Mouse (Mus musculus): ENCODE measurements around the gene Rsph9. TPM values are rescaled to one million over a fixed set of nuclear protein-coding genes. Genes with fewer than 3 reads are reported as not detected.

The Rsph9 gene
- total RNA-seq, 2 experiments from 2014 or later = 7.3 TPM; not detected in 1

DNA sequence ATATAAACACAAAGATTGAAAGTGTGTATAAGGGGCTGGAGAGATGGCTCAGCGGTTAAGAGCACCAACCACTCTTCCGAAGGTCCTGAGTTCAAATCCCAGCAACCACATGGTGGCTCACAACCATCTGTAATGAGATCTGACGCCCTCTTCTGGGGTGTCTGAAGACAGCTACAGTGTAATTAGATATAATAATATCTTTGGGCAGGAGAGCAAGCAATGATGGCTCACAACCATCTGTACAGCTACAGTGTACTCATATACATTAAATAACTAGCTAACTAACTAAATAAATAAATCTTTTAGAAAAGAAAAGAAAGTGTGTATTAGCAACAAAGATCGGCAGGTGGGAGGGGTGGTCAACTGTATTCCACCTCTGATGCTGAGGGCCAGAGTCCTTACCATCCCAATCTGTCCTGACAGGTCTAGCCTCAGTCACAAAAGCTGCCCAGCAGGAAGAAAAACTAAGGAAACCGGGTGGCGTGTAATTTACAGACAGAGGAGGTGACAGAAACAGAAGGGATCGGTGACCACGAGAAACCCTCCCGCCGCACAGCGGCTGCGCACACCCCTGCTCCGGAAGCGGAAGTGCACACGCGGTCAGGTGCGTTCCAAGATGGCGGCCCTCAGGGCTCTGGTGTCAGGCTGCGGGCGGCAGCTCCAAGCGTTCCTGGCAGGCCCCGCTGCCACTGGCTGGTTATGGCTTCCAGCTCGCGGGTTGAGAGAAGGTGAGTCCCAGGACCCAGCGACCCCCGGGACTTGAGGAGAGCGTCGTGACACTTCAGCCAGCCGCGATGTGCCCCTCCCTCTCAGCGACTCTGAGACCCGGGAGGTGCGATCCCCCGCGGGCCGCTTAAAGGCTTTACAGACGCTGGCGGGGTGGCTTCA lies 33.4 kb downstream of the Rsph9 start, which contains the start of gene Mrps18a:
Gene Mrps18a, plus strand, starts transcription at position 585 of the 888 bp plus-strand sequence.
- ATAC-seq (replicated peaks; ENCODE audit: low FRiP score, poor library complexity, severe bottlenecking) = peak; percentile 99

DNA sequence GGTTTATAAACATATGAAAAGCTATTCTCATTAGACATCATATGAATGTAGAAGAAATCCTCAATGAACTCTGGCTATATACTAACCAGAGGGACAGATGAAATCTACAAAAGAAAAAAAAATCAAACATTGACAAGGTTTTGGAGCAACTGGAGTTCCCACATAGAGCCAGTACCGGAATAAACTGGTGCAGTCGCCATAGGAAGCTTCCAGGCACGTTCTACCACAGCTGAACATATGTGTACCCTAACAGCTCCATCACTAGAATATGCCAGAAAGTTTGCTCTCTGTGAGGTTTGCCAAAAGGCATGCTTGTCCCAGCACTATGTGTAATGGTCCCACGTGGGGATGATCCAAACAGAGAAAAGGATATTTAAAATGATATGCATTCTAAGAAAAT lies 35.7 kb downstream of the Rsph9 start:
- no peak for ATAC-seq (replicated peaks; ENCODE audit: low FRiP score, poor library complexity, severe bottlenecking)

DNA sequence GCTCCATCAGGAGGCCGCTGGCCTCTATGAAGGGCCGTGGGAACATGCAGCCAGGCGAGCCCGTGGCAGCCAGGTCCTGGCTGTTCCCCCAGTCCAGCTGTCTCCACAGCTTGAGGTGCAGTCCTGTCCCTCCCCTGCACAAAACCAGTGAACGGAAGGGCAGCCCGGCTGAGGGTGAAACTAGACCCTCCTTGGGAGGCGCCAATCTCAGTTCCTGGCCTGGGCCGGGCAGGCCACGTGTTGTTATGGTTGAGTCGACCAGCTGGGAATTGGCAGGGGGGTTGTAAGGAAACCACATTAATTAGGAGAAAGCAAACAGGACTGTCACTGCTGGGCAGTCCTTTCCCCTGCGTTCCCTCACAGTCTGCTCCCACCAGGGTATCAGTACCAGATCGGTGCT lies 39.5 kb downstream of the Rsph9 start:
- ATAC-seq (replicated peaks; ENCODE audit: low FRiP score, poor library complexity, severe bottlenecking) = no peak

DNA sequence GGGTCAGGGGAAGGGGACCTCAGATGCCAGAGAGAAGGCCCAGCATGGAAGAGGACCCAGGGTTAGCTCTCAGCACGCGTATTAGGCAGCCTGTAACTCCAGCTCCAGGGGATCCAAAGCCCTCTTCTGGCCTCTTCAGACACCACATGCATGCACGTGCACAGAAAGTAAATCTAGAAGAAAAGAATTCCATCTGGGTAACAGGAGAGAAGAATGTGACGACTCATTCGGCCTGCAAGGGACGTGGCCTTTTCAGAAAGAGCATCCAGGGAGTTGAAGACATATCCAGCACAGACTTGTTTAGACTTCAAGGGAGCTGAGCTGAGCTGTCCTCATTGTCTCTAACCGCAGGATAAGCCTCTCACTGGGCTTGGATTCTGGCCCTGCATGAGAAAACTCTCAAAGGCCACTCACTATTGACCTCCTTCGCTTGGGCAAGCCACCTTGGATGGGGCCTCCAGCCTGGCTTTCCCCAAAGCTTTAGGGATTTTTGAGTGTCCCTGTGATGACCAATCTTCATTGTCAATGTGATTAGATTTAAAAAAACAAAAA lies 41.3 kb downstream of the Rsph9 start:
- no peak for ATAC-seq (replicated peaks; ENCODE audit: low FRiP score, poor library complexity, severe bottlenecking)

DNA sequence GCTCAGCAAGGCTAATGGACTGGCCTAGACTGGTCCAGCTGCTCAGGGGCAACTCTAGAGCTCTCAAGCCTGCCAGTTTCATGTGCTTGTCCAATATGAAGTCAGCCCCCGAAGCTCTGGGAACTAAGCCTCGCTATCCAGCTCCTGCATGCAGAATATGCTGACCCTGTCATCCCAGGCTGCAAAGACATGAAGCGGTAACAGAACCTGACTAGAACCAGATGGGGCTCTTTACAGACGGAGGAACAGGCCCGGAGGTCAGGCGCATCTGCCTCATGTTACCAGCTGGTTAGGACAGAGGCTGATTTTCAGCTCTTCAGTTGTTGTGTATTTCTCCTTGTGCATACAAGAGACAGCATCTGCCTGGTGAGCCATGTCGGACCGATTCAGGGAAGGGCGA lies 42.1 kb downstream of the Rsph9 start:
- ATAC-seq (replicated peaks; ENCODE audit: low FRiP score, poor library complexity, severe bottlenecking) = no peak

DNA sequence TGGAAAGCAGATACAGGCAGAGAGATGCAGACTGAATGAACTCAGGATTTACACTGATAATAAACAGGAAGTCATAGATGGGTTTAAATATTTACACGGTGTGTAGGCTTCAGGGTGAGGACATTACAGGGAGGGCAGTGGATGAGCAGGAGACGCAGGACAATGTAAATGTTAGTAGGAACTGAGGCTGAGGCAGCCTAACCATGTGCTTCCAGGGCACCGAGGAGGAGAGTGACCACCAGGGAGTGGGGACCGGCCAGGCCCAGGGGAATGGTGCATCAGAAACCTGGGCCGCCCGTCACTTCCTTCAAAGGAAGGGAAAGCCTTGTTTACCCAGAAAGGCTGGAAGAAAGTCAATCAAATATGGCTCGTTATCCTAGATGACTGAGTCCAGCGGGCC lies 45.5 kb downstream of the Rsph9 start:
- ATAC-seq (replicated peaks; ENCODE audit: low FRiP score, poor library complexity, severe bottlenecking) = no peak

DNA sequence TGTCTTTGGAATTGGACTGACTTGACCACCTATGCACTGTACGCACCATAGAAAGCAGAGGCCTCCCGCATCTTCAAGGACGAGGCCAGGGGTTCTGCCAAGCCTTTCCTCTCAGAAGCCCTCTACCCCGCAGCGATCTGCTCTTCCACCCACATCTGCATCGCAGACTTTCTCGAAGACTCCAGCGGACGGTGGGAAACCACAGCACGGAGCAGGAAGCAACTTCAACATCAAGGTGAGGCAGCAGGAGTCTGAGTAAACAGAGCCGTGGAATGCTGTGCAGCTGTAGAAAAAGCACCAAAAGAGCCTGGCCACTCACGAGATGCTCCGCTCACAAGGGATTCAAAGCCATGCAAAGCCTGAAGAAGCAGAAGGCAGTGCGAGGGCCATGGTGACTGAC lies 52.1 kb downstream of the Rsph9 start:
- no peak for ATAC-seq (replicated peaks; ENCODE audit: low FRiP score, poor library complexity, severe bottlenecking)

DNA sequence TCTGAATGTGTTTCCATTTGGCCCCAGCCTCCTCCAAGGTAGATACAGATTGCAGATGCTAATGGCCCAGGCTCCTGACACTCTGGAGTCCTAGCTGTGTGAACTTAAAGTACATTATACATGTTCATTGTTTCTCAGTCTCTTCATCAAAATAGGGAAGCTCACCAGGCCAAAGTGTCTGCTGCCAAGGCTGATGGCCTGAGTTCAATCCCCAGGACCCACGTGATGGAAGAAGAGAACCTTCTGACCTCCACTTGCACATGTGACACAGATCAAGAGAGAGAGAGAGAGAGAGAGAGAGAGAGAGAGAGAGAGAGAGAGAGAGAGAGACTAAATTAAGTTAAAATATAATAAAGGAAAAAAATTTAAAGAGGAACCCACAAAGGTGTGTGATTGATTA lies 52.7 kb downstream of the Rsph9 start:
- ATAC-seq (replicated peaks; ENCODE audit: low FRiP score, poor library complexity, severe bottlenecking) = no peak

DNA sequence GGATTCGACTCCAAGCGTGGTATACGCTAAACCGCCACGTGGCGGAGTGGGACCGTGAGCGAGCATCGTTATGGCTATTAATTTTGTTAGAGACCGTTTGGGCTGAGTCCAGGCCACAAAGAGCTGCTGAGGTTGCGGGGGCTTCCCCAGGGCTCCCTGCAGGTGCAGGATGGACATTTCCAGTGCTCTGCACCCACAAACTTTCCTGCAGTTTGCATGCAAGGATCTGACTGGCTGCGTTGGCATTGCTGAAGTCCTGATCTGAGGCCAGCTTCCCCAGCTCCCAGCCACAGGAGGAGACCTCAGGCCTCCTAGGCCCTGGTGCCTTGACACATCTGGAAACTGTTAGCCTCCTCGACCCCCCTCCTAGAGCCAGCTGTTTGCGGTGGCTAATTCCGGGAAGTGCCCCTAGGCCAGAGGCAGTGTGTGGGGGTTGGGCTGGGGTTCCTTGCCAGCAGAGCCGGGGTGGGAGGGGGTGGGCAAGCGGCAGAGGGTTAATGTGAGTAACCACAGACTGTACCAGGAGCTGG lies 57.6 kb downstream of the Rsph9 start:
- no peak for ATAC-seq (replicated peaks; ENCODE audit: low FRiP score, poor library complexity, severe bottlenecking)

DNA sequence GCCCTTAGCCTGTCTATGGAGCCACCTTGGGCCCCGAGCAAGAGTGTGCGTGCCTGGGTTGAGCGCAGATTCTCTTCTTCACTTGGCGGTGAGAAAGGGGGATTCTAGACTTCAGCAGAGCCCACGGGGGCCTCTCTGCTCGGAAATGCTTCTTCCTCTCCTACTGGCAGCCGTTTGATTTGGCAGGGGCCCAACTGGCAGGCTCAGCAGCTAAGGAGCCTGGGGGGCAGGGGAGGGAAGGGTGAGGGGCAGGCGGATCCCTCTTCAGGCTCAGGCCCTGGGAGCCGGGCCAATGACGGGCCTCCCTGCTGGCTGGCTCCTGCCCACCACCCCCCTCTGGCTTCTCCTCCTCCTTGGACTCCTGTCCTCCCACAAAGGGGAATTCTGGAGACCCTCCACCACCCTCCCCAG lies 59.9 kb downstream of the Rsph9 start:
- no peak for ATAC-seq (replicated peaks; ENCODE audit: low FRiP score, poor library complexity, severe bottlenecking)

DNA sequence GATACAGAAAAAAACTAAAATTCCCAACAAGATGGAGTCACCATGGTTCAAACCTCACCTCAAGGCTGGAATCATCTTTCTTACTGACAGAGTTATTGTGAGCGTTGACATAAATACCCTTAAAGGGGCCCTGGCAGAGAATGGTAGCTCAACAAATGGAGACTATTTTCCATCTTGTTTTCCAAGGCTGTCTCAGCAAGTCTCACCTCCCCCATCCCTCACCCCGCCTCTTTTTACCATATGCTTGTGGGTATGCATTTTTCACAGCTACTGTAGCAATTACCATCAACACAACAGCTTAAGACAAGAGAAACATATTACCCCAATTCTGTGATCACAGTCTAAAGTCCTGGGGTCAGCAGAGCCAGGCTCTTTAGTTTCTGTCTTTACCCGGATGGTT lies 60.6 kb downstream of the Rsph9 start:
- ATAC-seq (replicated peaks; ENCODE audit: low FRiP score, poor library complexity, severe bottlenecking) = no peak

DNA sequence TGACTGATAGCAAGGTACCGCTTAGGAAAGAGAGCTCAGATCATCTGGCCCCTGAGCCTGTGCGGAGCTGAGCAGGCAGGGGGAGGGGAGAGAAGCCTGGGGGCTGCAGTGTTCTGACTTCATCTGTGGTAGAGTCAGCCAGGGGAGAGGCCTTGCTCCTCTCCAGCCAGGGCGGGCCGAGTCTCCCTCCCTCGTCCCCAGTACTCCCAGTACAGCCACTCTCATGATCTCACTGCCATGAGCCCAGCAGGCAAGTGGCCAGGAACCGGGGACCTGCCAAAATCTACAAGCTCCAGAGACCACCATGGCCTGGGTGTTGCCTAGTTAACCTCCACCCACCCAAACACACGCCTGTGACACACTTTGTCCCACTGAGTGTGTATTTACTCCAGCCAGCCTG lies 62.4 kb downstream of the Rsph9 start:
- no peak for ATAC-seq (replicated peaks; ENCODE audit: low FRiP score, poor library complexity, severe bottlenecking)

DNA sequence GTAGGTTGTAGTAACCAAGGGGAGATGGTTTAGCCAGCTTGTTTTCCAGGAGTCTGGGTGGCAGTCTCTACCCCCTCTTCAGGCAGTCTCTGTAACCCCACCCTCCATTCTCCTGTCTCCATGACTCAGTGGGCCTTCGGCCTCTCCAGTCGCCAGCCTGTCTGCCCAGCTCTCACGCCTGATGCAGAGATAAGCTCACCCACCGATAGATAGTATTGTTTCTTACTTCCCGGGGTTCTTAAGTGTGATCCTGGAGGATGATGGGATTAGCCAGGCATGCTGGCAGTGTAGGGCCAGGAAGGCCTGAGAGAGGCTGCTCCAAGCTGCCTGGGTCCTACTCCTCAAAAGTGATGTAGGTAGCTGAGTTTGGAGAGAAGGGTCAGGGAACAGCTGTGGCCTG lies 63.0 kb downstream of the Rsph9 start:
- ATAC-seq (replicated peaks; ENCODE audit: low FRiP score, poor library complexity, severe bottlenecking) = no peak

DNA sequence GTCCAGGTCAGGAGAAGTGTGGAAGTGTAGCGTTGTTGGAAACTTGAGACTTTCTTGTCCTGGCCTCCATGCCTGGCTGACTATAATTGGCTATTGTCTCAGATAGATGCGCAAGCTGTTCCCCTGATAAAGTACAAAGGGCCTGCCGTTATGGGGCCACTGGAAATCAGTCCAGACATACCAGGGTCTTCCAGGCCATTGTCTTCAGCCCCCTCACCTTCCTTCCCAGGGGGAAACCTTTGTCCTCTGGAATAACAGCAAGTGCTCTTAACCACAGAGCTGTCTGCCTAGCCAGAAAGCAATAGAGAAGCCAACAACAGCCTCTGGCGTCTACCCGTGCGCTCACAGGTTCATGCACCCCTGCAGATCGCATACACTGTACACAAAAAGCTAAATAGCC lies 63.6 kb downstream of the Rsph9 start:
- ATAC-seq (replicated peaks; ENCODE audit: low FRiP score, poor library complexity, severe bottlenecking) = no peak

DNA sequence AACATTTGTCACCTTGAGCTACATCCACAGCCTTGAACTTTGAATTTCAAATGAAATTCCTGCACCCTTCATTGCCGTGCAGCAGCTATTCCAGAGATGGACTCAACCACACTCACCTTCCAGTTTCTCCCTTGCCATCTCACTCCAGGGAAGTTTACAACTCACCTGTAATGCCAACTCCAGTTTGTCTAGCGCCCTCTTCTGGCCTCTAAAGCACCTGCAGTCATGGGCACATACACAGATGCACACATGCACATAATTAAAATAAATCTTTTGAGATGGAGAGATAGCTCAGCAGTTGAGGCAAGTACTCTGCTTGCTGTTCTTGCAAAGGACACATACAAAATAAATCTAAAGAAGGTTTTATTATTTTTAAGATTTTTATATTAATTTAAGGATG lies 65.0 kb downstream of the Rsph9 start:
- ATAC-seq (replicated peaks; ENCODE audit: low FRiP score, poor library complexity, severe bottlenecking) = no peak

DNA sequence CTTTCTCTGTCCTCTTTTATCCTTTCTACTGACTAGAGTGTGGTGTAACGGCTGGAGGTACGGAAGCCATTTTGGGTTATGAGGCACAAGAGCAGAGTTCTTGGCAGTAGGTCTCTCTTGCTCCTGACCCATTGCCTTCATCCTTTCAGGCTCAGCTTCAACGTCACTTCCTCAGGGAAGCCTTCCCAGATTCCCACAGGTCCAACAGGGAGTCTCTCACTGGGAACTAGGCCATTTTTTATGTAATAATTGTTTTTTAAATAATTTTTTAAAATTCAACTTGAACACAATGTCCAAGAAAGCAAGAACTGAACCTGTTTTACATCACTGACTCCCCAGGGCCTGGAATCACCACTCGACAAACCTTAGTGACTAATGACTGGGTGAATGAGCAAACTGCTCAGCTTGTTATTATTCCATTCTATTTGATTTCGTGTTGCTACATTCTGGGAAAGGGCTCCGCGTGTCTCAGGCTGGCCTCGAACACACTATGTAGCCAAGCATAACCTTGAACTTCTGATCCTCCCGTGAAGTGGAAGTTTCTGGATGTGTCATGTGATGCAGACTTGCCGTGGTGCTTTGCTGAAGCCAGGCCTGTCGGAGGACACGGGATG lies 66.0 kb downstream of the Rsph9 start:
- no peak for ATAC-seq (replicated peaks; ENCODE audit: low FRiP score, poor library complexity, severe bottlenecking)

DNA sequence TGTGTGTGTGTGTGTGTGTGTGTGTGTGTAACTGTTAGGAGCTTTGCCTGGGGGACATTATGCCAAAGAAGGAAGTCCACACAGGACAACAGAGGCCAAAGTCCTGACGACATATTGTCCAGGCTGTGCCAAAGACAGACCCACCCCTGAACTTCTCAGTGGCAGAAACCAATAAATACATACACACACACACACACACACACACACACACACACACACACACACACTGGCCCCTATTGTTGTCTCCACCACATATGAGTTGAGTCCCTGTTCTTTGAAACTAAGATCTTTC lies 67.8 kb downstream of the Rsph9 start:
- ATAC-seq (replicated peaks; ENCODE audit: low FRiP score, poor library complexity, severe bottlenecking) = no peak

DNA sequence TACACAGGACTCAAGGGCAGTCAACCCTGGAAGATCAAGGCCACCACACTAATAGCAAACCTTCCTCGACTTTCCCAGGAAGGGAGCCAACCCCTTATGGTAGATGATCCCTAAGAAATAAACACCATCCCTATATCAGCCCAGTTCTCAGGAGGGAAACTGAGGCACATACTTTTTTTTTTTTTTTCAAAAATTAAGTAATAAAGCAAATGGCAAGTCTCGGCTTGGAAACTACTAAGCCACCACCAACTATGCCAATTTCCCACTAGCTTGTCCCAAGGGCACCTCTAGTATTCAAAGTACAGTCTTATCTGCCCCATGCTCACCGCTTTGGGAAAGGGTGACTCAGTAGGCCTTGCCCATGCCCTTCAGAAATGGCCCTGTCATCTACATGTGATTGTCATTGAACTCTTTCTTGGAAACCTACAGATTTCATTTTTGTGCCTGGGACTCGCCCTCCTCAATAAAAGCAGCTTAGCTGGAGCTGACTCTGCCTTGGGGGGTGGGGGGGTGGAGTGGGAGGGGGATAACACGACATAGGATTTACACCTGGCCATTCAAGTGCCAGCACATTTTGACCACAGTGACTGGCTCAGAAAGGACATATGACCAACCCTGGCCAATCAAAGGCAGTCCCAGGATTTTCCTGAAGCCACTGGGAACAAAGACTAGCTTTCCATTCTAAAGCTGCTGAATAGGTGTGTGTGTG lies 68.3 kb downstream of the Rsph9 start:
- no peak for ATAC-seq (replicated peaks; ENCODE audit: low FRiP score, poor library complexity, severe bottlenecking)

DNA sequence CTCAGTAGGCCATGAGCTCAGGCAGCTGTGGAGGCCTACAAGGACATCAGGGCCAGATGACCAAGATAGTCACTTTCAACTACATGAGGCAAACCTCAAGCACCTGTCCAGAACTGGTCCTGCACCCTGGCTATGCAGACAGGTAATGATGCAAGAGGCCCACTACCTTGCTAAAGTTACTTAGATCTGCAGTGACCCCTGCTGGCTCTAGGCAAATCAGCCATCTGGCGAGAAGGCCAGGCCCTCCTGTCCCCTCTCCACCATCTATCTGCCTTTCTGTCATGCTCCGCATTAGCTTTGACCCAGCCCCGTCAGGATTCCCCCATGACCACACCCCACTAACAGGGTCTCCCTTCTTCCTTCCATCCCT lies 68.9 kb downstream of the Rsph9 start:
- ATAC-seq (replicated peaks; ENCODE audit: low FRiP score, poor library complexity, severe bottlenecking) = 0 out of 2 replicates have a peak, but pooled peaks have one; percentile 16

DNA sequence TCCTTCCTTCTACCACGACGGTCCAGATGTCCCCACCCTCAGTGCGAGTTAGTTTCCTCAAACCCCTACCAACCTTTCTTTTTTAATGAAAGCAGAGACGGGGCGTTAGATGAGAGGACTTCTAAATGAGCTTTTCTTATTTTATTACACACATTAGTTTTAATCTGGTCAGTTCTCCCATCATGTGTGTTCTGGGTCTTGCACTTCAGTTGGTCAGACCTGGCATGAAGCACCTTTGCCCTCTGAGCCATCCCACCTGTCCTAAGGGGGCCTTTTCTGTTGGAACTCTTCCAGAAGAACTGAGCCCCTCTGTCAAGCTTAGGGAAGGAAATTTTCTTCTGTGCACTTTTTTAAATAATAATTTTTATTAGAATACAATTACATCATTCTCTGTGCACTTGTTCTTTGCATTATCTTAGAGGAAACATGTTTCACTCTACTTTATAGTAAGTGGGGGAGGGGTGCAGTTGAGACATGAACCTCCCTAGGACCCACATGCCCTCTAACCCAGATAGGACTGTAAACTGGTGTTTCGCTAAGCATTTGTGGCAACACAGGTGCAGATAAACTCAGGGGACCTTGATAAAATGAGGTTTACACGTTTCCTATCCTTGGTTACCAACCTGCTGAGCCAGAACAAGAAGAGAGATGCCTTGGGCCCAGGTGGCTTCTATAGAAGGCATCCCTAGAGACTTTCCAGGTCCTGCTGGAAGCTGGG lies 69.5 kb downstream of the Rsph9 start:
- ATAC-seq (replicated peaks; ENCODE audit: low FRiP score, poor library complexity, severe bottlenecking) = no peak
